Mouse (Mus musculus): ENCODE measurements at regions not wholly inside any gene's neighbourhood (a gene's known extent, or its start where the extent isn't known, plus 50 kb on each side); places are given as distances from the start of the nearest gene placed in this dataset.

GRCm38 (mm10) chr14:72200307-72200706 is 291.3 kb downstream of the Gm9195 start:
- no peak for TF ChIP-seq CTCF (IDR thresholded peaks at IDR 0.05; ENCODE audit: low read depth, low read length)
- TF ChIP-seq GATA1 (IDR thresholded peaks at IDR 0.05; ENCODE audit: borderline replicate concordance, low read length): no peak
- TF ChIP-seq TAL1 (conservative IDR thresholded peaks at IDR 0.05; ENCODE audit: low read depth, low read length): no peak
- no peak for TF ChIP-seq GATA2 (IDR thresholded peaks at IDR 0.05; ENCODE audit: borderline replicate concordance, low read depth, low read length)
